ENCODE assay signal across 8 mouse cellular contexts in genomic region chr6:99667290-99667689, GRCm38 (mm10). TPM values are rescaled to one million over a fixed set of nuclear protein-coding genes. Genes with fewer than 3 reads are reported as not detected.
DNase-seq lines count a peak whose midpoint lies in the region; ATAC-seq and TF ChIP-seq lines count a peak whose summit lies in the region.

No protein-coding gene starts in this region.

- H3K4me2 ChIP-seq in heart, postnatal 0 days (ENCODE audit: low read depth, low read length): peak overlapping the region; percentile 89

- no peaks in the 10 kb centered on the region for H3K9me3 ChIP-seq in heart, postnatal 0 days (replicated peaks; ENCODE audit: control insufficient read depth, low read length)

- H3K27me3 ChIP-seq in heart, postnatal 0 days (ENCODE audit: control insufficient read depth, insufficient read depth, low read length): no peaks in the 10 kb centered on the region

- no peak for ATAC-seq in heart, postnatal 0 days (ENCODE audit: insufficient read depth, low read depth)
- peak; percentile 75 for ATAC-seq in megakaryocyte, adult 5-6 weeks (ENCODE audit: poor library complexity, severe bottlenecking)

- 0 out of 2 replicates have a peak overlapping the region, but pooled peaks have one; percentile 90 for H3K9ac ChIP-seq in heart, postnatal 0 days (replicated peaks; ENCODE audit: low read depth, low read length)

- peak overlapping the region; percentile 69 for H3K4me3 ChIP-seq in bone marrow macrophage, adult 2 months (ENCODE audit: insufficient read depth, low read length)
- peak overlapping the region; percentile 93; the same call in 1 of the 2 replicates for H3K4me3 ChIP-seq in heart, postnatal 0 days (ENCODE audit: low read depth, low read length)

- WGBS in heart, postnatal 0 days: 61% methylated on average over 8 of the region's 8 CpGs

- TF ChIP-seq EP300 in heart, postnatal 0 days (IDR thresholded peaks at IDR 0.05; ENCODE audit: low read depth): no peak

- H3K4me1 ChIP-seq in bone marrow macrophage, adult 2 months (ENCODE audit: control insufficient read depth, insufficient read depth, low read length): peaks cover 17% of the 10 kb centered on the region
- H3K4me1 ChIP-seq in heart, postnatal 0 days (ENCODE audit: control insufficient read depth, insufficient read depth): 0 out of 2 replicates have a peak, but pooled peaks cover 8% of the 10 kb centered on the region

- TF ChIP-seq CTCF in bone marrow macrophage, adult 2 months (IDR thresholded peaks at IDR 0.05; ENCODE audit: low read depth, low read length): no peak
- no peak for TF ChIP-seq CTCF in heart, postnatal 0 days (IDR thresholded peaks at IDR 0.05; ENCODE audit: low read depth)

- peak; percentile 69 for DNase-seq in 416B (ENCODE audit: low read depth)
- no peak for DNase-seq in heart, postnatal 0 days (ENCODE audit: low spot score)
- DNase-seq in thymus, postnatal 25 days: peak; percentile 49
- DNase-seq in cerebellum, postnatal 10 days: no peak
- DNase-seq in adrenal gland, postnatal 14 days: no peak
- no peak for DNase-seq in frontal cortex, postnatal 25 days (ENCODE audit: low spot score in 2 of 2)

- peak overlapping the region; percentile 32 for H3K27ac ChIP-seq in bone marrow macrophage, adult 2 months (ENCODE audit: insufficient read depth, low read depth, low read length)
- H3K27ac ChIP-seq in heart, postnatal 0 days (ENCODE audit: low read depth): no peak overlapping the region

- H3K36me3 ChIP-seq in heart, postnatal 0 days (replicated peaks; ENCODE audit: control insufficient read depth, insufficient read depth, low read length): no peaks in the 10 kb centered on the region

- no peak for TF ChIP-seq POLR2A in bone marrow macrophage, adult 2 months (IDR thresholded peaks at IDR 0.05; ENCODE audit: borderline replicate concordance, low read depth, low read length)

RNA-seq across cellular contexts. Expression of gene Gm20696, which starts 0.7 kb away (rescaled TPM):
- 3.0 and 4.7 TPM in 2 replicates for polyA plus RNA-seq in bone marrow macrophage, adult 2 months (2012; ENCODE audit: insufficient read depth, insufficient read length, missing spikeins)
- 0.31 and 0.95 TPM in 2 replicates for total RNA-seq in heart, postnatal 0 days (2014; rRNA removed; ENCODE audit: low replicate concordance)
- 1.6 and 2.0 TPM in 2 replicates for polyA plus RNA-seq in heart, postnatal 0 days (2015; fragmentation: Nextera tagmentation; extraction: Ambion mirVana)
- 9.6 and 12.1 TPM in 2 replicates for total RNA-seq in megakaryocyte, adult 5-6 weeks (2015)
- total RNA-seq in megakaryocyte, adult 5-6 weeks (2017): 4.4 and 4.8 TPM in 2 replicates
- total RNA-seq in adrenal gland, postnatal 14 days (2021): 5.0 and 7.7 TPM in 2 replicates

RNA-seq across cellular contexts. Expression of gene Eif4e3, which starts 0.7 kb away (rescaled TPM):
- 26.3 and 29.4 TPM in 2 replicates for polyA plus RNA-seq in bone marrow macrophage, adult 2 months (2012; ENCODE audit: insufficient read depth, insufficient read length, missing spikeins)
- 15.4 and 18.9 TPM in 2 replicates for total RNA-seq in heart, postnatal 0 days (2014; rRNA removed; ENCODE audit: low replicate concordance)
- 18.9 and 21.7 TPM in 2 replicates for polyA plus RNA-seq in heart, postnatal 0 days (2015; fragmentation: Nextera tagmentation; extraction: Ambion mirVana)
- total RNA-seq in megakaryocyte, adult 5-6 weeks (2015): 48.3 and 53.0 TPM in 2 replicates
- total RNA-seq in megakaryocyte, adult 5-6 weeks (2017): 45.4 and 56.4 TPM in 2 replicates
- 32.9 and 33.6 TPM in 2 replicates for total RNA-seq in adrenal gland, postnatal 14 days (2021)

RNA-seq across cellular contexts. Expression of gene Gpr27, which starts 25.2 kb away (rescaled TPM):
- polyA plus RNA-seq in bone marrow macrophage, adult 2 months (2012; ENCODE audit: insufficient read depth, insufficient read length, missing spikeins): not detected in 2 replicates
- total RNA-seq in heart, postnatal 0 days (2014; rRNA removed; ENCODE audit: low replicate concordance): 0.34 and 4.5 TPM in 2 replicates
- polyA plus RNA-seq in heart, postnatal 0 days (2015; fragmentation: Nextera tagmentation; extraction: Ambion mirVana): 0.78 and 0.92 TPM in 2 replicates
- total RNA-seq in megakaryocyte, adult 5-6 weeks (2015): 4.1 and 5.1 TPM in 2 replicates
- total RNA-seq in megakaryocyte, adult 5-6 weeks (2017): 4.2 and 4.7 TPM in 2 replicates
- total RNA-seq in adrenal gland, postnatal 14 days (2021): 2.8 and 3.6 TPM in 2 replicates

RNA-seq across cellular contexts. Expression of gene Prok2, which starts 58.9 kb away (rescaled TPM):
- polyA plus RNA-seq in bone marrow macrophage, adult 2 months (2012; ENCODE audit: insufficient read depth, insufficient read length, missing spikeins): not detected in 2 replicates
- not detected in 2 replicates for total RNA-seq in heart, postnatal 0 days (2014; rRNA removed; ENCODE audit: low replicate concordance)
- 0.11 TPM in 1 of 2 replicates, not detected in the other for polyA plus RNA-seq in heart, postnatal 0 days (2015; fragmentation: Nextera tagmentation; extraction: Ambion mirVana)
- total RNA-seq in megakaryocyte, adult 5-6 weeks (2015): 4.7 and 6.3 TPM in 2 replicates
- 0.59 and 0.73 TPM in 2 replicates for total RNA-seq in megakaryocyte, adult 5-6 weeks (2017)
- total RNA-seq in adrenal gland, postnatal 14 days (2021): not detected in 2 replicates

Comparison
In these comparisons a context has a peak if more than half of its experiments do, and no peak if none do; other contexts are left out.
1. DNase-seq: peak in 416B (single experiment) and thymus, postnatal 25 days (single experiment); none in heart, postnatal 0 days (single experiment), cerebellum, postnatal 10 days (0 of 2), adrenal gland, postnatal 14 days (single experiment) and frontal cortex, postnatal 25 days (0 of 2).